ENCODE assay signal across 9 mouse cellular contexts in the genomic region with DNA sequence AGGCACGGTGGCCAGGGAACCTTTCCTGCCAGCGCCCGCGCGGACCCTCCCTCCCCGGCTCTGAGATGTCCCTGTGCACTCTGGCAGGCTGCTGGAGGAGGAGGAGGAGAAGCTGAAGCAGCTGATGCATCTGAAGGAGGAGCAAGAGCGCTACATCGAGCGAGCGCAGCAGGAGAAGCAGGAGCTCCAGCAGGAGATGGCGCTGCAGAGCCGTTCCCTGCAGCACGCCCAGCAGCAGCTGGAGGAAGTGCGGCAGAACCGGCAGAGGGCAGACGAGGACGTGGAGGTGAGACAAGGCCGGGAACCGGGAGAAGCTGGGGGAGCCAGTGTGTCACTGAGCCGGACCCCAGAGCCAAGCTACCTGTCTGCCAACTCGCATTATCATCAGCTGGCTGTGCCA. TPM values are rescaled to one million over a fixed set of nuclear protein-coding genes. Genes with fewer than 3 reads are reported as not detected.
A peak's percentile ranks its signal among the peaks of the same experiment; 100 is the strongest.
DNase-seq lines count a peak whose midpoint lies in the region; ATAC-seq and TF ChIP-seq lines count a peak whose summit lies in the region.
"Had no signal": no experiment of that assay in that cellular context is flagged by ENCODE, and none has a peak within 500 bp of the region (broad histone marks: within the 10 kb centered on the region; RNA-seq: fewer than 3 reads in every experiment).

No protein-coding gene starts in this region.

- TF ChIP-seq POLR2A in ES-Bruce4 (IDR thresholded peaks at IDR 0.05; ENCODE audit: insufficient read depth, low read length), result no peak
- peak; percentile 10; the same call in 1 of the 2 replicates for TF ChIP-seq POLR2A in lung, adult 2 months (IDR thresholded peaks at IDR 0.05; ENCODE audit: borderline replicate concordance, extremely low read depth, low read depth, low read length)
- peak; percentile 49 for TF ChIP-seq POLR2A in olfactory bulb, adult 2 months (IDR thresholded peaks at IDR 0.05; ENCODE audit: insufficient read depth, low read depth, low read length)

- no peak overlapping the region for H3K9ac ChIP-seq in ES-Bruce4 (ENCODE audit: low read depth, poor library complexity, severe bottlenecking)
- peak overlapping the region; percentile 42 for H3K9ac ChIP-seq in forebrain, postnatal 0 days

- H3K4me1 ChIP-seq in ES-Bruce4 (ENCODE audit: control insufficient read depth, insufficient read depth, low read length), result peaks cover 5% of the 10 kb centered on the region
- H3K4me1 ChIP-seq in forebrain, postnatal 0 days (ENCODE audit: insufficient read depth), result no peaks in the 10 kb centered on the region
- H3K4me1 ChIP-seq in lung, adult 2 months (ENCODE audit: control insufficient read depth, insufficient read depth, low read length), result peaks cover 6% of the 10 kb centered on the region
- H3K4me1 ChIP-seq in olfactory bulb, adult 2 months (ENCODE audit: control insufficient read depth, insufficient read depth, low read length), result peaks cover 13% of the 10 kb centered on the region

- no peaks in the 10 kb centered on the region for H3K27me3 ChIP-seq in ES-Bruce4 (ENCODE audit: control insufficient read depth, insufficient read depth, low read length, poor library complexity, severe bottlenecking)
- H3K27me3 ChIP-seq in forebrain, postnatal 0 days (ENCODE audit: insufficient read depth, low read length), result no peaks in the 10 kb centered on the region

- peak overlapping the region; percentile 47 for H3K4me3 ChIP-seq in ES-Bruce4 (ENCODE audit: low read depth, low read length)
- peak overlapping the region; percentile 23 for H3K4me3 ChIP-seq in forebrain, postnatal 0 days (ENCODE audit: low read depth, low read length)
- H3K4me3 ChIP-seq in layer of hippocampus, adult 2 months, result peak overlapping the region; percentile 48
- no peak overlapping the region for H3K4me3 ChIP-seq in lung, adult 2 months (replicated peaks; ENCODE audit: extremely low read depth, low read depth, low read length)
- peak overlapping the region; percentile 61 for H3K4me3 ChIP-seq in olfactory bulb, adult 2 months (ENCODE audit: insufficient read depth, low read depth, low read length)
- H3K4me3 ChIP-seq: erythroblast, embryonic 14.5 days had no signal

- peak; percentile 100 for TF ChIP-seq CTCF in ES-Bruce4 (IDR thresholded peaks at IDR 0.05; ENCODE audit: low read depth, low read length)
- peak; percentile 99 for TF ChIP-seq CTCF in forebrain, postnatal 0 days (IDR thresholded peaks at IDR 0.05; ENCODE audit: low read depth)
- TF ChIP-seq CTCF in layer of hippocampus, adult 2 months (conservative IDR thresholded peaks at IDR 0.05), result peak; percentile 100; the same call in 1 of the 2 replicates
- TF ChIP-seq CTCF in lung, adult 2 months (IDR thresholded peaks at IDR 0.05; ENCODE audit: insufficient read depth, low read length), result peak; percentile 94
- peak; percentile 98 for TF ChIP-seq CTCF in olfactory bulb, adult 2 months (IDR thresholded peaks at IDR 0.05; ENCODE audit: insufficient read depth, low read depth, low read length)

- ATAC-seq in forebrain, postnatal 0 days, result peak; percentile 85

- no peaks in the 10 kb centered on the region for H3K9me3 ChIP-seq in ES-Bruce4 (replicated peaks; ENCODE audit: control insufficient read depth, insufficient read depth, low read length, poor library complexity, severe bottlenecking)
- H3K9me3 ChIP-seq in forebrain, postnatal 0 days (ENCODE audit: low read length), result no peaks in the 10 kb centered on the region

- WGBS in forebrain, postnatal 0 days, result 0% methylated on average over 21 of the region's 21 CpGs
- 7% methylated on average over 21 of the region's 21 CpGs for WGBS in lung, adult 2 months
- WGBS in olfactory bulb, adult 2 months, result 1% methylated on average over 21 of the region's 21 CpGs

- DNase-seq in cerebellum, adult 18-20 months, result peak; percentile 90 to 93
- DNase-seq in forebrain, postnatal 0 days, result peak; percentile 90
- peak; percentile 96 for DNase-seq in heart, postnatal 4 days
- DNase-seq in layer of hippocampus, adult 2 months (ENCODE audit: low spot score in 2 of 2), result peak; percentile 92 to 93
- DNase-seq in lung, adult 2 months, result peak; percentile 90
- DNase-seq in thymus, adult 18-20 months, result peak; percentile 88 to 89

- TF ChIP-seq EP300 in ES-Bruce4 (IDR thresholded peaks at IDR 0.05; ENCODE audit: insufficient read depth, low read depth, low read length), result peak; percentile 83

- H3K27ac ChIP-seq in ES-Bruce4 (ENCODE audit: insufficient read depth, low read length), result no peak overlapping the region
- no peak overlapping the region for H3K27ac ChIP-seq in forebrain, postnatal 0 days (ENCODE audit: low read depth, low read length)
- peak overlapping the region; percentile 88 for H3K27ac ChIP-seq in layer of hippocampus, adult 2 months
- H3K27ac ChIP-seq in olfactory bulb, adult 2 months (ENCODE audit: insufficient read depth, low read depth, low read length), result peak overlapping the region; percentile 85

- no peaks in the 10 kb centered on the region; the same call in 1 of the 2 replicates for H3K36me3 ChIP-seq in ES-Bruce4 (ENCODE audit: control insufficient read depth, insufficient read depth, low read length, poor library complexity, severe bottlenecking)
- no peaks in the 10 kb centered on the region for H3K36me3 ChIP-seq in forebrain, postnatal 0 days (ENCODE audit: insufficient read depth)

- H3K4me2 ChIP-seq in forebrain, postnatal 0 days (ENCODE audit: low read depth), result peak overlapping the region; percentile 50

RNA-seq across cellular contexts. Expression of gene Ppard, which starts 6.5 kb away (rescaled TPM):
- 24.0 and 25.2 TPM in 2 replicates for polyA plus RNA-seq in ES-Bruce4 (2011; ENCODE audit: insufficient read depth, insufficient read length, low read depth, missing spikeins)
- total RNA-seq in forebrain, postnatal 0 days (2014; rRNA removed), result 5.4 and 7.9 TPM in 2 replicates
- polyA plus RNA-seq in forebrain, postnatal 0 days (2015; fragmentation: Nextera tagmentation; extraction: Ambion mirVana), result 0.92 and 1.3 TPM in 2 replicates
- 10 to 100 TPM; 21.9 to 22.3 TPM for total RNA-seq in heart, postnatal 4 days (2021)
- 10 to 100 TPM; 22.1 to 23.0 TPM for total RNA-seq in layer of hippocampus, adult 2 months (2021)
- polyA plus RNA-seq in lung, adult 2 months (2012; rRNA removed), result 33.3 and 41.7 TPM in 2 replicates
- polyA plus RNA-seq in olfactory bulb, adult 2 months (2012; ENCODE audit: insufficient read depth, insufficient read length, low replicate concordance, missing spikeins), result not detected in 2 replicates

RNA-seq across cellular contexts. Expression of gene Def6, which starts 18.4 kb away (rescaled TPM):
- 28.4 and 30.7 TPM in 2 replicates for polyA plus RNA-seq in ES-Bruce4 (2011; ENCODE audit: insufficient read depth, insufficient read length, low read depth, missing spikeins)
- total RNA-seq in forebrain, postnatal 0 days (2014; rRNA removed), result 5.2 and 6.8 TPM in 2 replicates
- polyA plus RNA-seq in forebrain, postnatal 0 days (2015; fragmentation: Nextera tagmentation; extraction: Ambion mirVana), result 6.8 and 8.5 TPM in 2 replicates
- total RNA-seq in heart, postnatal 4 days (2021), result 1 to 10 TPM; 2.8 to 3.3 TPM
- total RNA-seq in layer of hippocampus, adult 2 months (2021), result 1 to 10 TPM; 2.4 to 2.6 TPM
- polyA plus RNA-seq in lung, adult 2 months (2012; rRNA removed), result 15.2 and 22.0 TPM in 2 replicates
- polyA plus RNA-seq in olfactory bulb, adult 2 months (2012; ENCODE audit: insufficient read depth, insufficient read length, low replicate concordance, missing spikeins), result not detected in 2 replicates

RNA-seq across cellular contexts. Expression of gene Zfp523, which starts 49.1 kb away (rescaled TPM):
- polyA plus RNA-seq in ES-Bruce4 (2011; ENCODE audit: insufficient read depth, insufficient read length, low read depth, missing spikeins), result 16.6 and 19.5 TPM in 2 replicates
- 57.7 and 72.4 TPM in 2 replicates for total RNA-seq in forebrain, postnatal 0 days (2014; rRNA removed)
- 36.5 and 41.1 TPM in 2 replicates for polyA plus RNA-seq in forebrain, postnatal 0 days (2015; fragmentation: Nextera tagmentation; extraction: Ambion mirVana)
- 10 to 100 TPM; 29.2 to 32.8 TPM for total RNA-seq in heart, postnatal 4 days (2021)
- 100 to 1,000 TPM; 104 to 106 TPM for total RNA-seq in layer of hippocampus, adult 2 months (2021)
- 69.0 and 75.8 TPM in 2 replicates for polyA plus RNA-seq in lung, adult 2 months (2012; rRNA removed)
- polyA plus RNA-seq in olfactory bulb, adult 2 months (2012; ENCODE audit: insufficient read depth, insufficient read length, low replicate concordance, missing spikeins), result not detected in 2 replicates

Comparison
In these comparisons a context has a peak if more than half of its experiments do, and no peak if none do; other contexts are left out.
1. H3K27ac ChIP-seq: peak in layer of hippocampus, adult 2 months (single experiment) and olfactory bulb, adult 2 months (single experiment); none in ES-Bruce4 (single experiment) and forebrain, postnatal 0 days (single experiment).
2. RNA of gene Zfp523, which starts 49.1 kb away (polyA plus RNA-seq): 69.0 to 75.8 TPM in lung, adult 2 months, 36.5 to 41.1 TPM in forebrain, postnatal 0 days and 16.6 to 19.5 TPM in ES-Bruce4; not detected in olfactory bulb, adult 2 months; every median in the first group is over 10 times any median in the second.
3. Peak in every context shown above with its lines, with median percentiles within 50 percentile points of each other: CTCF ChIP-seq and DNase-seq.